Mouse (Mus musculus) brain, embryonic 14.5 days (tissue): ENCODE results near the gene Phlda2.

Source experiments
- CTCF ChIP-seq: fragments of 200-500 bp; IDR thresholded peaks from 2 replicates; pipeline ENCODE4 v1.5.1; 2012; ENCODE audit warnings: inconsistent platforms, mild to moderate bottlenecking, moderate library complexity, borderline replicate concordance; ENCODE audit not compliant: insufficient read depth, insufficient read length; ENCODE audit errors: extremely low read depth
- POLR2A ChIP-seq: fragments of 200-500 bp; IDR thresholded peaks from 2 replicates; pipeline ENCODE4 v1.6.1; 2012; ENCODE audit warnings: mild to moderate bottlenecking, inconsistent platforms, borderline replicate concordance; ENCODE audit not compliant: poor library complexity, insufficient read depth, insufficient read length, severe bottlenecking; ENCODE audit errors: extremely low read depth

DNA sequence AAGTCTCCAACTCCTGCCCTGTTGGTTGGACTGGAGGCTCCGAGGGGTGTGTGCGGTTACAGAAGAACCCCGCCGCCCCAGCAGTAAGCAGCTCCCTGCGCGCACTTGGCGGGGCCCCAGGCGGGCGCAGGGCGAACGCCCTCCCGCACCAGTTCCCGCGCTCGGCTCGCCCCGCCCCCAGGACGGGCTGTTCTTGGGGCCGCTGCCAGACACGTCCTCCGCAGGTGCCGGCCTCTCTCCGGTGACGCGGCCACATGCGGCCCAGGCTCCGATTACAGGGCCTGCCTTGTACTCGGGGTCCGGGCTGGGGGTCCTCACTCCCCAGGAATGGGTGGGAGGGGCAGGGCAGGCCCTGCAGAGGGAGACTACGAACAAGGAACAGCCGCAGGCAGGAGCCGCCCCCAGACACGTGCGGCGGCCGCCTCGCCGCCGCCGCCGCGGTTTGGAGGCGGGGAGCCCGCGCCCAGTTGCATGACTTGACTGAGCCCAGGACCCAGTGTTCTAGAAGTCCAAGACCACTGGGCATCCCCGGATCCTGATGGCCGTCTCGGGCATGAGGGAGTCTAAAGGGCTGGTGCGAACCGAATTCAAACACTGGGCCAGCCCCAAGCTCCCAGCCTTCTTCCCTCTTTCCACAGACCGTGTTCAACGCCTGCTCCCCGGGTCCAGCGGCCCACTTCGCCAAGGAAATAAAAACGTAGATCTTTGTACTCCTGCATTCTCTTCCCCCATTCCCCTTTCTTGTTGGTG is 38.0 kb downstream of the Phlda2 start:
- no peak for TF ChIP-seq POLR2A
- no peak for TF ChIP-seq CTCF
